Mouse (Mus musculus) heart, adult 18-20 months (tissue): ENCODE results near the gene Rab5b. TPM values are rescaled to one million over a fixed set of nuclear protein-coding genes. Genes with fewer than 3 reads are reported as not detected.

Source experiments
- DNase-seq, 2 experiments: peaks; one replicate each; pipeline ENCODE4 v3.0.0; 2021 to 2022; ENCODE audit warnings: mixed read lengths in 1 of 2
- total RNA-seq, 2 experiments: library from RNA; stranded (reverse); gene quantifications; 2 replicates each; pipeline ENCODE4 v1.2.3; 2021

Gene Rab5b
- total RNA-seq, 2 experiments from 2014 or later: 76.5 to 84.4 TPM

GRCm38 (mm10) chr10:128699611-128700010 is 3.5 kb upstream of the Rab5b start:
- no peak for DNase-seq

GRCm38 (mm10) chr10:128699006-128699405 is 2.9 kb upstream of the Rab5b start:
- DNase-seq: no peak

DNA sequence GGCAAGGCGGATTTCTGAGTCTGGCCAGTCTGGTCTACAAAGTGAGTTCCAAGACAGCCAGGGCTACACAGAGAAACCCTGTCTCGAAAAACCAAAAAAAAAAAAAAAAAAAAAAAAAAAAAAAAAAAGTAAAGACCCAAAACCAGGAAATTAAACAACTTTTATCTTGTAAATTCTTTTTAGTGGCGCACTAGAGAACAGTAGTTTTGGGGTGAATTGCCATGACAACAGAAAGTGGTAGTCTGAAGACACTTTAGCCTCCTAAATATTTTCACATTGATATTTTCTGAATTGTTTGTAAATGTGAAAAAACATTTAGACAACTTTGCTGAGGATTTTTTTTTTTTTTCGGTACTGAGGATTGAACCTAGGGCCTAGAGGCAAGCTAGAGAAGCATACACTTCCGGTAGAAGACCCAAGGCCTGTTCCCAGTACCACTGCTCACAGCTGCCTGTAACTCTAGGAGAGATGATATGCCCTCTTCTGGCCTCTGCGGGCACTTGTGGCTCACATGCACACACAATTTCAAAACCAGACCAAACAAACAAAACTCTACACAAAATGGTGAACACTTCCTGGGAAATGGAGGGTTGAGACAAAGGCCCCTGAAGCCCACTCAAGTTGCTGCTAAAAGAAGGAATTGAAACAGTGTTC is 1.1 kb upstream of the Rab5b start:
- no peak for DNase-seq

GRCm38 (mm10) chr10:128695411-128695991 is 563 bp downstream of the Rab5b start:
- DNase-seq: no peak

GRCm38 (mm10) chr10:128674469-128675008 is 21.5 kb downstream of the Rab5b start:
- DNase-seq: peak; percentile 42 to 53

GRCm38 (mm10) chr10:128673763-128674468 is 22.1 kb downstream of the Rab5b start, which contains the start of gene Suox:
Gene Suox, minus strand, starts transcription at chr10:128674073.
- DNase-seq: peak; percentile 89 to 91

- no peak for DNase-seq
Observed at GRCm38 (mm10) chr10:128671148-128671547, 24.9 kb downstream of the Rab5b start.

DNA sequence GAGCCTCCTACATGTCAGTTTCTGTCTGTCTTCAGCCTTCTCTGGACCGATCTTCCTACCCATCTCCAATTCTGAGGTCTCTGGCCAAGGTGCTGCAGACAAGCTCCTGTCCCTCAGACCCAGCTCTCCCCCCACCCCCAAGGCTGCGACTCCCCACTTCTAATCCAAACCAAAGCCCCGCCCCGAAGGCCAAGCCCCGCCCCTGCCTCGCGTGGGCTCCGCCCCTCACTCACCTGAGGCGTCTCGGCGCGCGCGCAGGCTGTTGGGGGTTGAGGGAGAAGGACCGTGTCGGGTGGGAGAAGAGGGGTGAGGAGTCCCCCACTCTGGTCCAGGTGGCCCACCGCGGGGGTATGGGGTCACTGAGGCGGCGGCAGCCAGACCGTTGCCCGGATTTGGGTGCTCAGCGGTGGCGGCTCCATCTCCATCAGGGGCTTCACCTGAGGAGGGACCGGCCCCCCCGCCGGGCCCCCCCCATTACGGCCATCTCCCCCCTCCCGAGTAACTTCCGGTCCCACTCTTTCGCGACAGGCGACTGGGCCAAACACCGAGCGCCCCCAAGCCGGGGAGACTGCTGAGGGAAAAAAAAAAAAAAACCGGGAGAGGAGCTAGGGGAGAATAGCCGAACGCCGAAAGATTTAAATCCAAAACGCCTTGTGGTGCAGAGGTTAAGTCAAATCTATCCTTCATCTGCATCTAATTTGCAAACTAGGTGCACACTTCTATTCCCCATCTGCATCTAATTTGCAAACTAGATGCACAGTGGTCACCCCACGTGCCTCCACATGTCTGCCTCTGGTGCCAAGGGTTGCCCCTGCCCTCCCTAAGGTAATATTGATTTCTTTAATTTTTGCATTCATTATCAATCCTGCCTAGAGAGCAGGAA is 27.0 kb downstream of the Rab5b start:
- DNase-seq: peak in 1 of 2 experiments; percentile 48

DNA sequence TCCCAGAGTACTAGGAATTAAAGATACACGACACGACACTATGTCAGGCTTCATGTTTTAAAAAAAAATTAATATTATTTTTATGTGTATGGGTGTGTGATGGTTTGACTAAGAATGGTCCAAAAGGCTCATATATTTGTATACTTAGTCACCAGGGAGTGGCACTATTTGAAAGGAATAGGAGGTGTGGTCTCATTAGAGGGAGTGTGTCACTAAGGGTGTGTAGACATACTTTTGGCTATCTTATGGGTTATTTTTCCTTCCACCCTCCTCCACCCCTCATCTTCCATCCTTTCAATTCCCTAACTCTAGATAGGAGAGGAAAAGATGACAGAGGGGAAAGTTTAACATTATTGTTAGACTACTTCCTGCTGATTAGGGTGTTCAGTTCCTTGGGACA is 30.3 kb downstream of the Rab5b start:
- DNase-seq: no peak

GRCm38 (mm10) chr10:128665307-128665706 is 30.8 kb downstream of the Rab5b start:
- DNase-seq: no peak

- no peak for DNase-seq
Observed at GRCm38 (mm10) chr10:128664808-128665207, 31.3 kb downstream of the Rab5b start.

GRCm38 (mm10) chr10:128663441-128664220 is 32.4 kb downstream of the Rab5b start:
- no peak for DNase-seq

GRCm38 (mm10) chr10:128662465-128662864 is 33.6 kb downstream of the Rab5b start:
- no peak for DNase-seq

- DNase-seq: no peak
Observed at GRCm38 (mm10) chr10:128659490-128659889, 36.6 kb downstream of the Rab5b start.

DNA sequence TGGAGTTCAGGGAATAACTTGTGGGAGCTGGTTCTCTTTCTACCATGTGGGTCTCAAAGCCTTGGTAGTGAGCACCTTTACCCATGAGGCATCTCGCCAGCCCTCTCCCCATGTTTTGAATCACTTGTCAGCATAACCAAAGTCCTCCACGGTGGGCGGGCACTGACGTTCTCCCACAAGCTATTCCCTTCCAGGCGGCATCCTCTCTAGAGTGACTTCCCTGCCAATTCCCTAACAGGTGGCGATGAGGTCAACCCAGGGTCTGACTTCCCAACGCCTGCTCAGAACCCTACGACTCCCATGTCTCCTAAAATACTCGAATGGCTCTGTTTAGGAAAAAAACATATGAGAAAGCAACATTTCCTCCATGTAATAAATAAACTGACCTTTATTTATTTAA is 38.2 kb downstream of the Rab5b start:
- no peak for DNase-seq

GRCm38 (mm10) chr10:128656731-128657130 is 39.3 kb downstream of the Rab5b start:
- no peak for DNase-seq

DNA sequence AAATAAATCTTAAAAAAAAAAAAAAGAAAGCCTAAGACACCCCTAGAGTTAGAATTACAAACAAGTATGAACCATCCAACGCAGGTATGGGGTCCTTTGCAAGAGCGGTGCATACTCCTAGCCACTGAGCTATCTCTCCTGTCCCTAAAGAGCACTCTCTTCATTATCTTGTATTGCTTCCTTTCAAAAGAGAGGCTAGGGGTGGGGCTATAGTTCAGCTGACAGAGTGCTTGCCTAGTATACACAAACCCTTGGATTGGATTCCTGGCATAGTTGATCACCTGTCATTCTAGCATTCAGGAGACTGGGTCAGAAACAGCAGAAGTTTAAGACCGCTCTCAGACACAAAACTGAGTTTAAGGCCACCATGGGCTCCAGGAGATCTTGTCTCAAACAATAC is 40.8 kb downstream of the Rab5b start:
- DNase-seq: no peak

DNA sequence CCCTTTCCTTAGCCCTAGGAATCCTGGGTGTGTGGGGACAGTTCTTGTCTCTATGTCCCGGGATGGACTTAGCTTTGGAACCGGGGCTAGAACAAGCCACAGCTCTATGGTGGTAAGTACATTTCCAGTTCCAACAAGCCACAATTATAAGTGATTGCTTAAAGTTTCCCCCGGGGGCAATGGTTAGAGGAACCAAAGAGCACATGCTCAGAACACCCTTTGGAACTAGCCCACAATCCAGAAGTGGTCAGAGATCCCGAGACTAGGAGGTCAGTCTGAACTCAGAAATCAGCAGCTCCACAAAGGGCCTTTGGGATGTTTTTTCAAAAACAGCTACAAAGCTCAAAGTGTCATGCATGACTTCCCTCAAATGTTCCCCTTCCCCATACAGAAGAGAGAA is 42.2 kb downstream of the Rab5b start:
- DNase-seq: no peak

- DNase-seq: peak; percentile 46 to 48
Observed at GRCm38 (mm10) chr10:128646139-128647089, 49.6 kb downstream of the Rab5b start.
